Mouse (Mus musculus) heart, embryonic 14.5 days (tissue): ENCODE measurements around the gene Arl6. TPM values are rescaled to one million over a fixed set of nuclear protein-coding genes. Genes with fewer than 3 reads are reported as not detected.

Experiments
- ATAC-seq: fragments of 200-750 bp; cut with Nextera tagmentation; 2 replicates; pipeline ENCODE4 v1.8.0; 2017; ENCODE audit warnings: low read depth, moderate TSS enrichment; ENCODE audit not compliant: insufficient number of reproducible peaks, insufficient read depth, low FRiP score
- H3K27ac ChIP-seq, 2 experiments: fragments of 200-500 bp in 1 of 2; fragments of 300-500 bp in 1 of 2; sonication (generic) in 1 of 2; replicated peaks in 1 of 2; 2 replicates each; pipeline ENCODE4 v1.5.1; 2012 to 2014; ENCODE audit warnings: low read depth in 2 of 2, low read length in 2 of 2, control low read depth in 1 of 2, mild to moderate bottlenecking in 1 of 2, mixed read lengths in 1 of 2; ENCODE audit not compliant: control insufficient read depth in 1 of 2, insufficient read depth in 1 of 2
- H3K27me3 ChIP-seq: fragments of 300-500 bp; sonication (generic); 2 replicates; pipeline ENCODE4 v1.6.1; 2014; ENCODE audit warnings: mild to moderate bottlenecking, low read length, control low read depth; ENCODE audit not compliant: control insufficient read depth, insufficient read depth
- H3K36me3 ChIP-seq: fragments of 300-500 bp; sonication (generic); 2 replicates; pipeline ENCODE4 v1.6.1; 2014; ENCODE audit warnings: mild to moderate bottlenecking, control low read depth, low read length, mixed read lengths; ENCODE audit not compliant: control insufficient read depth, insufficient read depth
- H3K4me1 ChIP-seq, 2 experiments: fragments of 200-500 bp in 1 of 2; fragments of 300-500 bp in 1 of 2; sonication (generic) in 1 of 2; 2 replicates each; pipeline ENCODE4 v1.6.1; 2012 to 2014; ENCODE audit warnings: low read length in 2 of 2, control low read depth in 1 of 2, mixed read lengths in 1 of 2; ENCODE audit not compliant: control insufficient read depth in 2 of 2, insufficient read depth in 2 of 2
- H3K4me2 ChIP-seq: fragments of 300-500 bp; sonication (generic); 2 replicates; pipeline ENCODE4 v1.6.1; 2014; ENCODE audit warnings: mild to moderate bottlenecking, low read length
- H3K4me3 ChIP-seq, 2 experiments: fragments of 200-500 bp in 1 of 2; fragments of 300-500 bp in 1 of 2; sonication (generic) in 1 of 2; 2 replicates each; pipeline ENCODE4 v1.5.1; 2012 to 2014; ENCODE audit warnings: low read length in 2 of 2, mild to moderate bottlenecking in 2 of 2, control low read depth in 1 of 2, low read depth in 1 of 2, moderate library complexity in 1 of 2; ENCODE audit not compliant: control insufficient read depth in 1 of 2, insufficient read depth in 1 of 2
- H3K9ac ChIP-seq: fragments of 300-500 bp; sonication (generic); 2 replicates; pipeline ENCODE4 v1.6.1; 2014; ENCODE audit warnings: mild to moderate bottlenecking, low read length
- H3K9me3 ChIP-seq: fragments of 300-500 bp; sonication (generic); 2 replicates; pipeline ENCODE4 v1.6.1; 2016; ENCODE audit warnings: low read length, control low read depth; ENCODE audit not compliant: control insufficient read depth
- WGBS: fragments of 180-500 bp; shearing (Covaris S2); extraction: QIAGEN DNeasy Blood & Tissue Kit; methylation state at CpG from one replicate; pipeline ENCODE4 v1.1.7; 2014; 5-methylcytosine and 5-hydroxymethylcytosine counted together
- polyA plus RNA-seq: library from polyadenylated mRNA; unstranded; fragments of >200 nt; fragmentation: Nextera tagmentation; extraction: Ambion mirVana; gene quantifications from 2 replicates; pipeline ENCODE4 v1.2.1, GENCODE M21; 2014

The Arl6 gene
- polyA plus RNA-seq, 1 experiment from 2014 or later = 23.7 TPM

- Histone ChIP-seq H3K36me3 (no peaks in the 10 kb centered on the region), H3K4me1 (peaks cover 41 to 63% of the 10 kb centered on the region in 2 experiments), H3K4me2 (no peak overlapping the region), H3K9ac (peak overlapping the region; percentile 55; the same call in 1 of the 2 replicates), H3K27me3 (no peaks in the 10 kb centered on the region), H3K9me3 (no peaks in the 10 kb centered on the region), H3K27ac (peak overlapping the region; percentile 89 to 93), H3K4me3 (no peak overlapping the region)
- no peak for ATAC-seq
- 81% methylated on average over 8 of the region's 8 CpGs for WGBS
These were observed 52.3 kb downstream of the Arl6 start for GRCm38 (mm10) chr16:59586911-59587310.

GRCm38 (mm10) chr16:59586276-59586675, 52.9 kb downstream of the Arl6 start:
- peak overlapping the region; percentile 11; the same call in 1 of the 2 replicates for H3K9ac ChIP-seq
- no peaks in the 10 kb centered on the region for H3K9me3 ChIP-seq
- WGBS = 21% methylated on average over 6 of the region's 6 CpGs
- no peak overlapping the region for H3K4me3 ChIP-seq
- H3K27me3 ChIP-seq = no peaks in the 10 kb centered on the region
- no peak overlapping the region for H3K4me2 ChIP-seq
- no peak for ATAC-seq
- H3K36me3 ChIP-seq = no peaks in the 10 kb centered on the region
- H3K27ac ChIP-seq = peak overlapping the region; percentile 66 to 89
- H3K4me1 ChIP-seq = peaks cover 41 to 58% of the 10 kb centered on the region in 2 experiments

GRCm38 (mm10) chr16:59585706-59586244, 53.4 kb downstream of the Arl6 start:
- Histone ChIP-seq H3K36me3 (no peaks in the 10 kb centered on the region), H3K27me3 (no peaks in the 10 kb centered on the region), H3K4me2 (no peak overlapping the region), H3K27ac (peak overlapping the region in 1 of 2 experiments; percentile 89; a peak in 2 of 4 replicates), H3K4me1 (peaks cover 38 to 54% of the 10 kb centered on the region in 2 experiments), H3K9me3 (no peaks in the 10 kb centered on the region), H3K4me3 (no peak overlapping the region), H3K9ac (0 out of 2 replicates have a peak overlapping the region, but pooled peaks have one; percentile 11)
- no peak for ATAC-seq
- WGBS = 59% methylated on average over 4 of the region's 4 CpGs

DNA sequence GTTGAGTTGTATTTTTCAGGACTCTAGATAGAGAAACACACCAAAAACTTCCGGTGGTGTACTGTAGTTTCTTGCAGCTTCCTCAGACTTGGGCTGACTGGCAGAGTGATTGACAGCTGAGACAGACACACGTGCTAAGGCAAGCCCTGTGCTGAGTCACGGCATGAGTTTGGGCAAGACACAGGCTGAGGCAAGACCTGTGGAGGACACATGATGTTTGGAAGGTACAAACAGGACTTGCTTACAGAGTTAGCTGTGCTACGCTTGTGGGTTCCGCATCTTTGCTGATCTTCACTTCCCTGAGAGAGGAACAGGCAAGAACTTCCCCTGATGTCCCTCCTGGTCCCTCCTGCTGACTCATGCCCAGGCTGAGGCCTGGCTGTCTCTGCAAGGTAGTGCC, 55.7 kb downstream of the Arl6 start:
- H3K9me3 ChIP-seq = no peaks in the 10 kb centered on the region
- no peaks in the 10 kb centered on the region for H3K36me3 ChIP-seq
- H3K4me2 ChIP-seq = no peak overlapping the region
- no peaks in the 10 kb centered on the region for H3K27me3 ChIP-seq
- peaks cover 25 to 35% of the 10 kb centered on the region in 2 experiments for H3K4me1 ChIP-seq
- no peak for ATAC-seq
- 67% methylated on average over 5 of the region's 5 CpGs for WGBS
- no peak overlapping the region for H3K27ac ChIP-seq
- H3K9ac ChIP-seq = no peak overlapping the region
- no peak overlapping the region for H3K4me3 ChIP-seq

DNA sequence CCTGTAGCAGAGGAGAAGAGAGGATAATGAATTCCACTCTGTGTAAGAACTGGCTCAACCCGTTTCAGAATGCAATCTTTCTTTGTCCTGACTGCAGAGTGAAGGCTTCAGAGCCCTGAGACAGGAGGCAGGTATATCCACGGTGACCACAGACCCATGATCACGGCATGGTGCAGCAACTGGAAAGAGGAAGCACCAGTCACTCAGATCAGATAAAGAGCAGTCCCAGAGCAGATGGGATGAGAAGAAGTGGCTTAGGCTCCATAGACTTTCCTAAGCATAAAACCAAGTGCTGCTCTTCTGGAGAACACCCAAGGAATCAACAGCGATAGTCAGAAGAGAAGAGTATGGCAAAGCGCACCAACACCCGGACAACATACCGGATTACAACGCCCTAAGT, 60.0 kb downstream of the Arl6 start:
- ATAC-seq = no peak
- H3K9ac ChIP-seq = no peak overlapping the region
- H3K4me2 ChIP-seq = no peak overlapping the region
- WGBS = 84% methylated on average over 8 of the region's 8 CpGs
- no peak overlapping the region for H3K27ac ChIP-seq
- H3K4me1 ChIP-seq = peaks cover under 1 to 3% of the 10 kb centered on the region in 2 experiments; a peak in 1 of 4 replicates
- no peaks in the 10 kb centered on the region for H3K9me3 ChIP-seq
- peaks cover 20% of the 10 kb centered on the region for H3K36me3 ChIP-seq
- H3K4me3 ChIP-seq = no peak overlapping the region
- no peaks in the 10 kb centered on the region for H3K27me3 ChIP-seq

DNA sequence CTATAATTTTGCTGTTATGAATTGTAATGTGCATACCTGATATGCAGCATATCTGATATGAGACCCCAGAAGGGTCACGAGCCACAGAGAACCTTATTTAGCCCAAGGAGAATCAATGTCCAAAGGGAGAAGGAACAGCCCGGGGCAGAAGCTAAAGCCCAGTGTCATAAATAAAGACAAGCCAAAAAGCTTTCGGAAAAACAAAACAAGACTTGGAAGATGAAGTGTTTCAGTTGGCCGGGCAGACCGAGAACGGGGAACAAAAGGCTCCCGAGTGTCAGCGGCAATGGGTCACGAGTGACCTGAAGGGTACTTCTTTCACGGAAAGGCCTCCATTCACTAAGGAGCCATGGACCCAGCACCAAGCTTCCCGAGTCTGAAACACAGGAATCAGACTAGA, 65.2 kb downstream of the Arl6 start:
- peaks cover 12 to 23% of the 10 kb centered on the region in 2 experiments for H3K4me1 ChIP-seq
- WGBS = 82% methylated on average over 11 of the region's 11 CpGs
- no peak for ATAC-seq
- peaks cover 29% of the 10 kb centered on the region for H3K36me3 ChIP-seq
- H3K4me3 ChIP-seq = no peak overlapping the region
- no peaks in the 10 kb centered on the region for H3K9me3 ChIP-seq
- H3K9ac ChIP-seq = 0 out of 2 replicates have a peak overlapping the region, but pooled peaks have one; percentile 10
- H3K4me2 ChIP-seq = no peak overlapping the region
- no peak overlapping the region for H3K27ac ChIP-seq
- no peaks in the 10 kb centered on the region for H3K27me3 ChIP-seq

DNA sequence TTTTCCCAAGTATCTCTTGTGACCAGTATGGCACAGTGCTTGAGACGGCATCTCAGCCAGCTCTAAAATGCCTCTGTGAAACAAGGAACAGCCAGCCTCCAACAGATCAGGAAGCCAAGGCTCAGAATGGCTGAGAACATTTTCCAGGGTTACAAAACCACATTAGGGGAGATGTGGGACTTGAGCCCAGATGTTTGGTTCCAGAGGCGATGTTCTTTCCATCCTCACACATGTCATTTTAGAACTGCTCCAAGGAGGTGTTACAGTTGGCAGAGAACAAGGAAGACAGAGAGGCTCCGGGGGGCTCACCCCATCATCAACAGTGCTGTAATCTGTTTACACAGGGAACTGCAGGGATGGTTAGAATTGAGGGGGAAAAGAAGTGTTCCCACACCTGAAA, 66.5 kb downstream of the Arl6 start:
- no peak overlapping the region for H3K4me3 ChIP-seq
- H3K4me1 ChIP-seq = peaks cover 13 to 36% of the 10 kb centered on the region in 2 experiments
- no peak overlapping the region for H3K9ac ChIP-seq
- WGBS = 76% methylated on average over 3 of the region's 3 CpGs
- no peak overlapping the region for H3K4me2 ChIP-seq
- H3K27ac ChIP-seq = no peak overlapping the region
- H3K36me3 ChIP-seq = peaks cover 29% of the 10 kb centered on the region
- no peaks in the 10 kb centered on the region for H3K9me3 ChIP-seq
- ATAC-seq = no peak
- H3K27me3 ChIP-seq = no peaks in the 10 kb centered on the region

GRCm38 (mm10) chr16:59570807-59571206, 68.4 kb downstream of the Arl6 start:
- 91% methylated on average over 8 of the region's 8 CpGs for WGBS
- no peak overlapping the region for H3K4me3 ChIP-seq

More at GRCm38 (mm10) chr16:59570807-59571206, 68.4 kb downstream of the Arl6 start:
- Histone ChIP-seq H3K4me2 (no peak overlapping the region), H3K27me3 (no peaks in the 10 kb centered on the region), H3K36me3 (peaks cover 15% of the 10 kb centered on the region), H3K27ac (no peak overlapping the region), H3K9ac (no peak overlapping the region), H3K4me1 (peaks cover 18 to 54% of the 10 kb centered on the region in 2 experiments), H3K9me3 (no peaks in the 10 kb centered on the region)
- no peak for ATAC-seq
